Mouse (Mus musculus) cerebellum, adult 2 months (tissue): ENCODE results near the gene Cdh3.

Experiments
- CTCF ChIP-seq: fragments of 200-500 bp; IDR thresholded peaks from 2 replicates; pipeline ENCODE4 v1.5.1; 2011; ENCODE audit warnings: low read depth, mild to moderate bottlenecking, control low read depth, low read length, moderate library complexity, borderline replicate concordance; ENCODE audit not compliant: insufficient read depth
- POLR2A ChIP-seq: fragments of 200-500 bp; IDR thresholded peaks from 2 replicates; pipeline ENCODE4 v1.6.1; 2011; ENCODE audit warnings: low read length, control low read depth, borderline replicate concordance; ENCODE audit not compliant: insufficient read depth

DNA sequence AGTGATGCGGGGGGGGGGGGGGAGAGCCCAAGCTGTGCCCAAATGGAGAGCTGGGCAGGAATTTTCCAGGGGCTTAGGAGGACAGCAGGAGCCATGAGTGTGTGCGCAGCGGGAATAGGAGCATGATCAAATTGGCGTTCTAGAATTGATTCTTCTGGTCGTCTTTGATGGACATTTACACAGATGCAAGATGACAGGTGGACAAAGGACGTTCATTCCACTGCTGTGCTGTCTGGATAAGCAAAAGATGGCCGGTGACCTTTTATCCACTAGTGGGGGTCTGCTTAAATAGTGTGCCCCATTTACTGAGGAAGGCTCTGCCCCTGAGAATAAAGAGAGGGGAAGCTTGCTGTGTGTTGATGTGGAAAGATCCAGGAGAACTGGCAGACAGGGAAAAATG is 58.3 kb downstream of the Cdh3 start:
- TF ChIP-seq POLR2A (no peak), CTCF (no peak)
